Mouse (Mus musculus) thymus, adult 2 months (tissue): ENCODE data around the gene 1500015O10Rik. TPM values are rescaled to one million over a fixed set of nuclear protein-coding genes. Genes with fewer than 3 reads are reported as not detected.

ENCODE experiments used
- DNase-seq: peaks from one replicate; pipeline ENCODE4 v3.0.0; 2021
- H3K27ac ChIP-seq: fragments of 200-500 bp; 2 replicates; pipeline ENCODE4 v1.5.1; 2012; ENCODE audit warnings: low read length, control low read depth; ENCODE audit not compliant: control insufficient read depth, insufficient read depth
- H3K27me3 ChIP-seq: fragments of 200-500 bp; 2 replicates; pipeline ENCODE4 v1.6.1; 2012; ENCODE audit warnings: mild to moderate bottlenecking, low read length, moderate library complexity, mixed read lengths; ENCODE audit not compliant: control insufficient read depth, insufficient read depth
- H3K36me3 ChIP-seq: fragments of 200-500 bp; 2 replicates; pipeline ENCODE4 v1.6.1; 2012; ENCODE audit warnings: mild to moderate bottlenecking, low read length, moderate library complexity; ENCODE audit not compliant: control insufficient read depth, insufficient read depth
- H3K4me1 ChIP-seq: fragments of 200-500 bp; replicated peaks from 2 replicates; pipeline ENCODE4 v1.6.1; 2012; ENCODE audit warnings: low read length; ENCODE audit not compliant: control insufficient read depth, insufficient read depth
- H3K4me3 ChIP-seq: fragments of 200-500 bp; 2 replicates; pipeline ENCODE4 v1.5.1; 2012; ENCODE audit warnings: mild to moderate bottlenecking, low read length, control low read depth, moderate library complexity; ENCODE audit not compliant: control insufficient read depth, insufficient read depth
- CTCF ChIP-seq: fragments of 200-500 bp; IDR thresholded peaks from 2 replicates; pipeline ENCODE4 v1.5.1; 2012; ENCODE audit warnings: mild to moderate bottlenecking, control low read depth, low read length, moderate library complexity, borderline replicate concordance; ENCODE audit not compliant: control insufficient read depth, poor library complexity, insufficient read depth; ENCODE audit errors: extremely low read depth
- POLR2A ChIP-seq: fragments of 200-500 bp; IDR thresholded peaks from 2 replicates; pipeline ENCODE4 v1.6.1; 2012; ENCODE audit warnings: mild to moderate bottlenecking, low read length, control low read depth, moderate library complexity; ENCODE audit not compliant: control insufficient read depth, poor library complexity, insufficient read depth; ENCODE audit errors: extremely low read depth
- WGBS: fragments of 180-500 bp; shearing (Covaris S2); methylation state at CpG from one replicate; pipeline ENCODE4 v1.1.7; 2018; 5-methylcytosine and 5-hydroxymethylcytosine counted together
- polyA plus RNA-seq: library from polyadenylated mRNA; depleted of rRNA; stranded (reverse); fragments of >200 nt; gene quantifications from 2 replicates; pipeline ENCODE4 v1.2.3, GENCODE M21; 2012; rRNA removed

1500015O10Rik gene
- polyA plus RNA-seq, 1 experiment = 1.3 TPM

DNA sequence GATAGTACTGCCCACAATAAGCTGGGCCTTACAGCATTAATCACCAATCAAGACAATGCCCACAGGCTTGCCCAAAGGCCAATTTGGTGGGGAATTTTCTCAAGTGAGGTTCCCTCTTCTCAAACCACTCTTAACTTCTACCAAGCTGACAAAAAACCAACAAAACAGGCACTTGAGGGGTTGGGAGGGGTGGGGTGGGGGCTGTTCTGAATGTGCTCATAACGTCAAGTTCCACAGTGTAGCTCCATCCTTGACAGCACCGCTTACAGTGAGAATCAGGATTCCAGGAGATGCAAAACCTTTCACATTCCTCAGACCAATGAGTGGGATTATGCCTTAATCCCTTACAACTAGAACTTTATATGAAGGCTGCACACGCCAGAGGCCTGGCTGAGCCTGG is 52.8 kb downstream of the 1500015O10Rik start:
- 98% methylated on average over 3 of the region's 3 CpGs for whole genome bisulfite sequencing
- no peak for DNase-seq
- no peaks in the 10 kb centered on the region for H3K4me1 ChIP-seq
- no peak overlapping the region for H3K27ac ChIP-seq
- TF ChIP-seq CTCF (no peak), POLR2A (no peak)
- H3K4me3 ChIP-seq = no peak overlapping the region
- H3K27me3 ChIP-seq = no peaks in the 10 kb centered on the region
- peaks cover 5% of the 10 kb centered on the region for H3K36me3 ChIP-seq

GRCm38 (mm10) chr1:43785316-43785715 is 54.9 kb downstream of the 1500015O10Rik start:
- TF ChIP-seq POLR2A (no peak), CTCF (no peak)
- WGBS = 92% methylated on average over 5 of the region's 5 CpGs
- Histone ChIP-seq H3K4me1 (peaks cover 4% of the 10 kb centered on the region), H3K36me3 (no peaks in the 10 kb centered on the region), H3K4me3 (no peak overlapping the region), H3K27ac (no peak overlapping the region), H3K27me3 (no peaks in the 10 kb centered on the region)
- no peak for DNase-seq

GRCm38 (mm10) chr1:43786711-43787110 is 56.3 kb downstream of the 1500015O10Rik start:
- no peak for DNase-seq
- Histone ChIP-seq H3K27ac (no peak overlapping the region), H3K4me1 (peaks cover 4% of the 10 kb centered on the region), H3K27me3 (no peaks in the 10 kb centered on the region), H3K4me3 (no peak overlapping the region), H3K36me3 (no peaks in the 10 kb centered on the region)
- TF ChIP-seq CTCF (no peak), POLR2A (no peak)
- whole genome bisulfite sequencing = 95% methylated on average over 5 of the region's 5 CpGs

DNA sequence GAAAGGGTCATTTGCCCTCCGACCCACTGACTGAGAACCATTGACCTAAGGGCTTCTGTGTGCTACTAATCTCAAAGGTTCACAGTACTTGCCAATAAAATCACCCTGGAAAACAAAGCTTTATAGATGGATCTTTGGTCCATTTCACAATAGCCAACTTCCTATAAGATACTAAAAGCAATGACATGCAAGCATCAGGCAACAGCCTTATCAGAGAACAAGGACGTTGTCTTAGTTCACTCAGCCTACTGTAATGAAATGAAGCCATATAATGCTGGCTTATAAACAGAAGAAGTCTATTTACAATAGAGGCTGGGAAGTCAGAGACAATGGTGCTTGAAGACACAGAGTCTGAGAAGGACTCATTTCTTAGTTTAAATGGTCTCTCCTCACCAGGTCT is 59.4 kb downstream of the 1500015O10Rik start:
- H3K4me1 ChIP-seq = peaks cover 4% of the 10 kb centered on the region
- TF ChIP-seq POLR2A = no peak
- TF ChIP-seq CTCF = no peak
- H3K4me3 ChIP-seq = no peak overlapping the region
- no peaks in the 10 kb centered on the region for H3K36me3 ChIP-seq
- no peak overlapping the region for H3K27ac ChIP-seq
- DNase-seq = no peak
- H3K27me3 ChIP-seq = no peaks in the 10 kb centered on the region
- WGBS = 98% methylated on average over 2 of the region's 2 CpGs

Other genes starting within 250 kb of the 1500015O10Rik start
- 9.0 and 11.0 TPM in 2 replicates for gene Uxs1, start 97.2 kb downstream of the 1500015O10Rik start, polyA plus RNA-seq
- gene Tpp2, start 203.0 kb downstream of the 1500015O10Rik start, polyA plus RNA-seq = 12.0 and 13.4 TPM in 2 replicates